Mouse (Mus musculus): ENCODE measurements at regions not wholly inside any gene's neighbourhood (a gene's known extent, or its start where the extent isn't known, plus 50 kb on each side); places are given as distances from the start of the nearest gene placed in this dataset.

DNA sequence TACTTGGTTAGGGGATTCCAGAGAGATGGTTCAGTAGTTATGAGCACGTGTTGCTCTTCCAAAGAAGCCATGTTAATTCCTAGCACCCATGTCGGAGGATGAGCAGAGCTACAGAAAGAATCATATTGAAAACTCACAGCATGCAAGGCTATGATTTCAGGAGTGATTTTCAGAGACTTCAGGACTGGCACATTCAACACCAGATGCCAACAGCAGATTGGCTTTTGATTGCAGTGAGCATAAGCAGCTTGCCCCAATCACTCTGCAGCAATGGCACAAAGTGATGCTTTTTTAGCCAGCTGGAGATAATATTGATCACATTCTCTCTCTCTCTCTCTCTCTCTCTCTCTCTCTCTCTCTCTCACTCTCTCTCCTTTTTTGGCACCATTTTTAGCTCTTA is 166.6 kb upstream of the Chrm3 start:
- DNase-seq = no peak

DNA sequence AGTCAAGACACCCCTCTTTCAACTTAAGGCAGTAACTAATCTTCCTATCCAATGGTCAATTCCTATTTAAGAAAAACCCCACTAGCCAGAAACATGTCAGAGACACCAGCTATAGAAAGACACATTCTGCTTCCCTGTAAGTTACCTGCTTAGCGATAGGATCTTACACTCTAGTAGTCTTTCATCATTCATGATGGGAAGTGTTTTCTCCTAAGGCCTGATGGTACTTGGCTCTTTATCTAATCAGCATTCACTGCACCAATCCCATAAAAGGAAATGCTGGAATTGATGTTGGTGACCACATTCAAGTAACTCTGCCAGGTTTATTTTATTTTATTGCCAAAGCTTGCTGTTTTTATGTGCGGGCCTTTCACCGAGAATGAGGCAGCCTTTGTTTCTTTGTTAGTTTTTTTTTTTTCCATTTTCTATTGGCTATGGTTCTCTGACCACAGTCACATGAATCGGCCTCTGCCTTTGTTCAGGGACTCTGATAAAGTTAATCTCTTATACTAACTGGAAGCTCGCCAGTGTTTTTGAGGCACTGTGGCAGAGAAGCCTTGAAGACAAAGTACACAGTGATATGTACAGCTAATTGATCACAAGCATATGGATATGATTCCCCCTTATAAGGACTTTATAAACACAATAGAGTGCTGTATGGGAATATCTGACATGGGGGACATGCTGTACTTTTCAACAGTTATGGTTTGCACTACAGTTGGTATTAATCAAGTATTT is 166.0 kb upstream of the Chrm3 start:
- DNase-seq = no peak

DNA sequence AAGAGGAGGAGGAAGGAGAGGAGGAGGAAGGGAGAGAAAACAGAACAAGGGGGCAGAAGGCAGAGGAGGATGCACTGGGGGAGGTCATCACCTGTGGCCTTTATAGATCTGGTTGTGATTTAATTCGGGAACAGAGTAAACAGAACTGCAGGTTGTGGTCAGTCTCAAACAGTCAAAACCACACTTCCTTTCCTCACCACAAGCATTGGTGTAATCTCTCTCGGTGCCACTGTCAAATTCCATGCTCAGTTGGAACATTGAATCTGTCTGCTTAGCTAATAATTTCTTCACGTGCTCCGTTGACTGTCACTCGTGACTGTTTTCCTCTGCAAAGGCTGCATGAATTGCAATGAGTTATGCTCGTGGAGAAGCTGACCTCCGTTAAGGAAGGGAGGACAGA is 143.6 kb upstream of the Chrm3 start:
- no peak for DNase-seq

DNA sequence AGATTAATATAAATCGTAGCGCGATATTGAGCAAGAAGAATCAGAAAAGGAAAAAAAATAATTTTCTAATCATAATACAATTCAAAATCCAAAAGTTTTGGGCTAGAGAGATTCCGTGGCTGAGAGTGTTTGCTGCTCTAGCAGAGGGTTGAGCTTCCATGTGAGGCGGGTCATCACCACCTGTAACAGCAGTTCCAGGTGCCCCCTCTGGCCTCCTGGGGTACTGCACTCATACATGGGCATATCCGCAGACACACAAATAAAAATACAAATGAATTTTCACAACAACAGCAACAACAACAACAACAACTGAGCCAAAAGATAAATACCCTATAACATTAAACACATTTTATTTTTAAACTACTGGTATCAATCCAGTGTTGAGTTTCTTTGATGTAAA is 94.7 kb upstream of the Chrm3 start:
- no peak for DNase-seq

DNA sequence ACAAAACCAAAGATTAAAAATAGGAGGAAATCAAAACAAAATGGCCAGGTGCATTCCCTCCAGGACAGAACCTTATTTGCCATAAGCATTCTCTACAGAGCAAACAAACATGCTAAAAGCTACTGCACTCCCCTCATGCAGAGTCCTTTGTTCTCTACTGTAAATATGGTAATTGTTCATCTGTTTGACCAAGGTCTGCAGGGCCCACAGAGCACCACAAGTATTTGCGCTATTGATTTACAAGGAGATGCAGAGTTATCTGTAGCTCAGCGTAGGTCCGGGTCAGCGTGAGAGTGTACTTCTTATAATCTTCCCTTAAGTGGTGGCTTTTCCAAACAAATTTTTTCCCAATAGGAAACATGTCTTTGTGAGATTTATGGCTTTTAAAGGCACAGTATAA is 94.0 kb upstream of the Chrm3 start:
- no peak for DNase-seq

DNA sequence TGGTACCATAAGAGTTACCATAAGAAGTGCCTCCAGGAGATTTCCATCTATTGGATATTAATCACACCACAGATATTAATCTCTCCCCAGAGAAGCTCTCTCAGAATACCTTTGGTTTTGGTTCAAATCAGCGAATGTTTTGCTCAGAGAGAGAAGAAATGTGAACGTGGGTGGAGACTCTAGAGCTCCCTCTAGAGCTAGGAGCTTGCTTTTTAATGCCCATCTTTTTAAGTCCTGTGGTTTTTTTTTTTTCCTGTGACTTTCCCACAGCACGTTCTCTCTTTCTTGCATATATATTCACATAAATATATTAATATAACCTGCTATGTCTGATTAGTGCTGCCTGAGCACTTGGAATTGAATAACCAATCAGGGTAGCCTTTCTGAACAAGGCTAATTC is 90.4 kb upstream of the Chrm3 start:
- DNase-seq = no peak

DNA sequence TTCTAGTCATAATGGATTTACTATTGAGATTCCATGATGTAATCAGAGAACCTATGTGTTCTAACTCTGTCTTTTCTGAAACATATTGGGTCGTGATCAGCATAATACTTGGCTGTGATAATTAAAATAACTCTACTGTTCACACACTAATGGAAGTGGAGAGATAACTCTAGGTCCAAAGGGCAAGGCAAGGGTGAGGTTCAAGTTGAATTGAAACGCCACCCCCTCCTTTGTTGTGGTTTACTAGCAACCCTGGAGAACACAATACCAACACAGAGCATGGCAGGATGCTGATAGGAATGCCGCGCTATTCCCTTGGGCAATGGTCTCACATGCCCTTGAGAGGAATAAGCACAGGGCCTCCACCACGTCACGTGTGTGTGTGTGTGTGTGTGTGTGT is 88.9 kb upstream of the Chrm3 start:
- DNase-seq = no peak

DNA sequence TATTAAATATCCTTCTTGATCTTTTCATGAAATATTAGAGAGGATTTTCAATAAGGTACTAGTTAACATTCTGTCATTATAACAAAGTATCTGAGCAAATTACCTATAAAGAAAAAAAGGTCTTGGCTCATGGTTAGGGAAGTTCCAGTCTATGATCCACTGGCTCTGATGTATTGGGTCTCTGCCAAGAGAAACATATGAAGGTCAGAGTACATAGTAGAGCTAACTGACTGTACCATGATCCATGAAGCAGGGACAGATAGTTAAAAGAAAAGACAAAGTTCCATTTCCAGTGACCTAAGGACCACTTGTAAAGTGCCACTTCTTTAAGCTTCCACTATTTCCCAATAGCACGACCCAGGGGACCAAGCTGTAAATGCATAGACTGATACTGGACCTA is 87.2 kb upstream of the Chrm3 start:
- DNase-seq = no peak

DNA sequence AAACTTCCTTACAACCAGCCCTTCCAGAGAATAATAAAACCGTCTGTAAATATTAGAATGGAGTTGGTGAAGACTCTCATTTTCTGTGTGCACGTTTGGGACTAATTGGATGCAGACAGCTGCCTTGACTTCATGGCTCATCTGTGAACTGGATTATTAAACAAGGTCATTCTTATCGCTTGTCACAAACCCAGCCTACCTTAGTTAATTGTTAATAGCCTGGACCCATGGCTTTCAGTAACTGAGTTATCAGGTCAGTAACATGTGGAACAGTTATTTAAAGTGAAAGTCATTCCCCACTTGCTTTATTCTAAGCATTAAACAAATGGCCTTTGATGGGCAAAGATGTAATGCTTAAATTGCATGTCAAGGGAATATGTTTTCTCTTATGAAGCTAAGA is 85.0 kb upstream of the Chrm3 start:
- no peak for DNase-seq

Measured in right cerebral cortex, postnatal 4 days (tissue).